Mouse (Mus musculus) stomach, postnatal 0 days (tissue): Measurements from ENCODE around the gene Clasp2.

ENCODE experiments used
- CTCF ChIP-seq: IDR thresholded peaks from 2 replicates; pipeline ENCODE4 v1.5.1; 2016; ENCODE audit warnings: antibody characterized with exemption, low read depth, mild to moderate bottlenecking, moderate library complexity
- EP300 ChIP-seq: optimal IDR thresholded peaks from 2 replicates; pipeline ENCODE3; 2016; ENCODE audit warnings: antibody characterized with exemption

GRCm38 (mm10) chr9:113811327-113811726 is 70.1 kb downstream of the Clasp2 start:
- no peak for TF ChIP-seq CTCF
- no peak for TF ChIP-seq EP300
